Comparison of ENCODE assay signal across 11 mouse cellular contexts in the genomic region with DNA sequence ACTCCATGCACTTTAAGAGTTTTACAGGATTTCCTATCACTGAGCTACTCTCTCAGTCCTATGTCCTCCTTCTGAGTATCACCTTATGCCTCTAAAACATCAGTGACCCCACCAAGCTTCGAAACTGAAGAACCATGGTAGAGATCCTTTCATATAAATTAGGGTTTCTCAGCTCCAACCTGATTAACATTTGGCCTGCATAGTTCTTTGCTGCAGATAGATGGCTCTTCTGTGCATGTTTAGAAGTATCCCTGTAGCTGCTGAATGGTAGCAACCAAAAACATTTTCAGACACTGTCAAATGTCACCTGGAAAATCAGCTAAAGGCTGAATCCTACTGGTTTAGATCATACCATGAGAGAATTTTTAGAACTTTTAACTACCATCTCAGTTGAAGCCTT. TPM values are rescaled to one million over a fixed set of nuclear protein-coding genes. Genes with fewer than 3 reads are reported as not detected.
DNase-seq lines count a peak whose midpoint lies in the region; ATAC-seq and TF ChIP-seq lines count a peak whose summit lies in the region.
"Had no signal": no experiment of that assay in that cellular context is flagged by ENCODE, and none has a peak within 500 bp of the region (broad histone marks: within the 10 kb centered on the region; RNA-seq: fewer than 3 reads in every experiment).

No protein-coding gene starts in this region.

- peaks cover 4% of the 10 kb centered on the region for H3K79me2 ChIP-seq in heart, adult 2 months (replicated peaks; ENCODE audit: control insufficient read depth, insufficient read depth, low read length)

- H3K27me3 ChIP-seq in heart, adult 2 months (ENCODE audit: control insufficient read depth, insufficient read depth, low read length): no peaks in the 10 kb centered on the region
- H3K27me3 ChIP-seq in lung, embryonic 15.5 days: no peaks in the 10 kb centered on the region
- H3K27me3 ChIP-seq in intestine, postnatal 0 days (replicated peaks; ENCODE audit: control insufficient read depth, insufficient read depth, low read length): no peaks in the 10 kb centered on the region
- no peaks in the 10 kb centered on the region for H3K27me3 ChIP-seq in neural tube, embryonic 14.5 days (ENCODE audit: control insufficient read depth, insufficient read depth, low read length)
- H3K27me3 ChIP-seq: embryonic facial prominence, embryonic 12.5 days had no signal

- peak overlapping the region; percentile 78 for H3K4me3 ChIP-seq in heart, adult 2 months
- H3K4me3 ChIP-seq in lung, embryonic 15.5 days: no peak overlapping the region
- no peak overlapping the region for H3K4me3 ChIP-seq in lung, adult 2 months (replicated peaks; ENCODE audit: extremely low read depth, low read depth, low read length)
- H3K4me3 ChIP-seq in intestine, postnatal 0 days (ENCODE audit: low read depth, low read length): no peak overlapping the region
- no peak overlapping the region for H3K4me3 ChIP-seq in neural tube, embryonic 14.5 days (ENCODE audit: low read depth, low read length)

- H3K9me3 ChIP-seq in lung, embryonic 15.5 days: no peaks in the 10 kb centered on the region
- H3K9me3 ChIP-seq in intestine, postnatal 0 days (ENCODE audit: control insufficient read depth): no peaks in the 10 kb centered on the region
- no peaks in the 10 kb centered on the region for H3K9me3 ChIP-seq in neural tube, embryonic 14.5 days (ENCODE audit: control insufficient read depth, low read length)
- H3K9me3 ChIP-seq: embryonic facial prominence, embryonic 12.5 days had no signal

- no peak for TF ChIP-seq POLR2A in heart, adult 2 months (IDR thresholded peaks at IDR 0.05; ENCODE audit: insufficient read depth, low read depth, low read length)
- no peak for TF ChIP-seq POLR2A in lung, adult 2 months (IDR thresholded peaks at IDR 0.05; ENCODE audit: borderline replicate concordance, extremely low read depth, low read depth, low read length)

- intact Hi-C loops in heart, adult 2 months (cut with DNase I): loop anchor here (5.0 kb wide), 1 partner anchor 270 kb away; the partner anchor contains the start of gene Ddx20

- H3K27ac ChIP-seq in heart, adult 2 months: peak overlapping the region; percentile 95
- no peak overlapping the region for H3K27ac ChIP-seq in lung, embryonic 15.5 days
- H3K27ac ChIP-seq in intestine, postnatal 0 days (ENCODE audit: low read depth, low read length): no peak overlapping the region
- H3K27ac ChIP-seq in neural tube, embryonic 14.5 days (ENCODE audit: low read depth, low read length): no peak overlapping the region
- H3K27ac ChIP-seq: embryonic facial prominence, embryonic 12.5 days had no signal

- H3K36me3 ChIP-seq in heart, adult 2 months (ENCODE audit: control insufficient read depth, insufficient read depth, low read length): peaks cover 46% of the 10 kb centered on the region
- peaks cover 41% of the 10 kb centered on the region for H3K36me3 ChIP-seq in lung, embryonic 15.5 days
- H3K36me3 ChIP-seq in intestine, postnatal 0 days (ENCODE audit: control insufficient read depth, insufficient read depth): peaks cover 22% of the 10 kb centered on the region
- H3K36me3 ChIP-seq in neural tube, embryonic 14.5 days (ENCODE audit: control insufficient read depth, insufficient read depth, low read length): peaks cover 31% of the 10 kb centered on the region

- DNase-seq in heart, adult 2 months: no peak
- no peak for DNase-seq in heart, adult 8-10 months (ENCODE audit: low spot score)
- DNase-seq in lung, adult 2 months: no peak
- no peak for DNase-seq in thymus, postnatal 10 days (ENCODE audit: low spot score in 2 of 2)
- no peak for DNase-seq in urinary bladder, postnatal 10 days (ENCODE audit: low spot score)
- DNase-seq: kidney, adult 2 months had no signal

- TF ChIP-seq EP300 in heart, adult 2 months (IDR thresholded peaks at IDR 0.05; ENCODE audit: insufficient read depth, low read depth, low read length): no peak

- peaks cover 5% of the 10 kb centered on the region for H3K4me1 ChIP-seq in heart, adult 2 months (ENCODE audit: control insufficient read depth, insufficient read depth, low read length)
- H3K4me1 ChIP-seq in lung, embryonic 15.5 days: peaks cover 24% of the 10 kb centered on the region
- H3K4me1 ChIP-seq in lung, adult 2 months (ENCODE audit: control insufficient read depth, insufficient read depth, low read length): peaks cover 11% of the 10 kb centered on the region
- H3K4me1 ChIP-seq in intestine, postnatal 0 days (replicated peaks; ENCODE audit: control insufficient read depth, insufficient read depth, low read length): no peaks in the 10 kb centered on the region; the same call in 1 of the 2 replicates
- H3K4me1 ChIP-seq in neural tube, embryonic 14.5 days (ENCODE audit: control insufficient read depth, insufficient read depth, low read length): peaks cover 25% of the 10 kb centered on the region; the same call in 1 of the 2 replicates

- H3K9ac ChIP-seq in heart, adult 2 months (ENCODE audit: low read depth, low read length): no peak overlapping the region
- H3K9ac ChIP-seq in lung, embryonic 15.5 days: peak overlapping the region; percentile 99; the same call in 1 of the 2 replicates
- H3K9ac ChIP-seq in intestine, postnatal 0 days (ENCODE audit: low read depth, low read length): no peak overlapping the region
- no peak overlapping the region for H3K9ac ChIP-seq in neural tube, embryonic 14.5 days (replicated peaks; ENCODE audit: low read depth, low read length)

- H3K4me2 ChIP-seq in lung, embryonic 15.5 days: peak overlapping the region; percentile 71; the same call in 1 of the 2 replicates
- H3K4me2 ChIP-seq in intestine, postnatal 0 days (replicated peaks; ENCODE audit: low read depth): no peak overlapping the region; the same call in 1 of the 2 replicates
- H3K4me2 ChIP-seq in neural tube, embryonic 14.5 days (ENCODE audit: low read depth, low read length): peak overlapping the region; percentile 71

- WGBS in heart, adult 2 months: 76% methylated on average over 1 of the region's 1 CpGs
- 94% methylated on average over 1 of the region's 1 CpGs for WGBS in lung, embryonic 15.5 days
- WGBS in lung, adult 2 months: 97% methylated on average over 1 of the region's 1 CpGs
- 90% methylated on average over 1 of the region's 1 CpGs for WGBS in intestine, postnatal 0 days
- WGBS in neural tube, embryonic 14.5 days: 80% methylated on average over 1 of the region's 1 CpGs

- ATAC-seq in lung, embryonic 15.5 days (ENCODE audit: borderline replicate concordance, extremely low read depth, low FRiP score, low TSS enrichment): no peak
- ATAC-seq in intestine, postnatal 0 days: no peak
- no peak for ATAC-seq in neural tube, embryonic 14.5 days (ENCODE audit: low read depth)

- TF ChIP-seq CTCF in heart, adult 2 months (IDR thresholded peaks at IDR 0.05): peak; percentile 38
- TF ChIP-seq CTCF in lung, adult 2 months (IDR thresholded peaks at IDR 0.05; ENCODE audit: insufficient read depth, low read length): no peak
- peak; percentile 31; the same call in 1 of the 2 replicates for TF ChIP-seq CTCF in intestine, postnatal 0 days (IDR thresholded peaks at IDR 0.05; ENCODE audit: low read depth)

RNA-seq across cellular contexts. Expression of gene Wdr77, which starts 1.9 kb away (rescaled TPM):
- 10 to 100 TPM; 37.8 to 39.6 TPM for total RNA-seq in heart, adult 2 months (2021)
- 40.9 and 58.5 TPM in 2 replicates for polyA plus RNA-seq in heart, adult 2 months (2012; rRNA removed)
- 10 to 100 TPM; 40.6 to 49.7 (median 45.1) TPM for total RNA-seq in heart, adult 8-10 months (2022)
- 127 and 133 TPM in 2 replicates for polyA plus RNA-seq in lung, embryonic 15.5 days (2015; fragmentation: Nextera tagmentation; extraction: Ambion mirVana)
- 16.7 and 31.0 TPM in 2 replicates for polyA plus RNA-seq in lung, adult 2 months (2012; rRNA removed)
- polyA plus RNA-seq in intestine, postnatal 0 days (2015; fragmentation: Nextera tagmentation; extraction: Ambion mirVana): 33.1 and 33.4 TPM in 2 replicates
- polyA plus RNA-seq in neural tube, embryonic 14.5 days (2014; fragmentation: Nextera tagmentation; extraction: Ambion mirVana): 89.6 and 91.4 TPM in 2 replicates

RNA-seq across cellular contexts. Expression of gene Atp5f1, which starts 2.7 kb away (rescaled TPM):
- 1,000 to 10,000 TPM; 1,076 to 1,219 TPM for total RNA-seq in heart, adult 2 months (2021)
- 478 and 1,133 TPM in 2 replicates for polyA plus RNA-seq in heart, adult 2 months (2012; rRNA removed)
- total RNA-seq in heart, adult 8-10 months (2022): 1,000 to 10,000 TPM; 1,049 to 1,242 (median 1,155) TPM
- 463 and 467 TPM in 2 replicates for polyA plus RNA-seq in lung, embryonic 15.5 days (2015; fragmentation: Nextera tagmentation; extraction: Ambion mirVana)
- 68.9 and 81.7 TPM in 2 replicates for polyA plus RNA-seq in lung, adult 2 months (2012; rRNA removed)
- polyA plus RNA-seq in intestine, postnatal 0 days (2015; fragmentation: Nextera tagmentation; extraction: Ambion mirVana): 556 and 605 TPM in 2 replicates
- 594 and 601 TPM in 2 replicates for polyA plus RNA-seq in neural tube, embryonic 14.5 days (2014; fragmentation: Nextera tagmentation; extraction: Ambion mirVana)

RNA-seq across cellular contexts. Expression of gene Ovgp1, which starts 16.3 kb away (rescaled TPM):
- total RNA-seq in heart, adult 2 months (2021): under 1 TPM; 0.16 to 0.34 TPM
- polyA plus RNA-seq in heart, adult 2 months (2012; rRNA removed): 0.98 and 1.4 TPM in 2 replicates
- under 1 TPM; 0.22 to 0.69 (median 0.53) TPM for total RNA-seq in heart, adult 8-10 months (2022)
- 1.3 and 1.7 TPM in 2 replicates for polyA plus RNA-seq in lung, embryonic 15.5 days (2015; fragmentation: Nextera tagmentation; extraction: Ambion mirVana)
- polyA plus RNA-seq in lung, adult 2 months (2012; rRNA removed): 0.68 and 1.4 TPM in 2 replicates
- polyA plus RNA-seq in intestine, postnatal 0 days (2015; fragmentation: Nextera tagmentation; extraction: Ambion mirVana): 0.20 and 0.31 TPM in 2 replicates
- polyA plus RNA-seq in neural tube, embryonic 14.5 days (2014; fragmentation: Nextera tagmentation; extraction: Ambion mirVana): 5.9 and 7.0 TPM in 2 replicates

RNA-seq across cellular contexts. Expression of gene I830077J02Rik, which starts 24.8 kb away (rescaled TPM):
- 1 to 10 TPM in 1 of 2 experiments, under 1 TPM in 1; 0.97 to 2.3 TPM for total RNA-seq in heart, adult 2 months (2021)
- 0.72 and 0.76 TPM in 2 replicates for polyA plus RNA-seq in heart, adult 2 months (2012; rRNA removed)
- 1 to 10 TPM in 1 of 4 experiments, under 1 TPM in 3; 0.28 to 1.3 (median 0.42) TPM for total RNA-seq in heart, adult 8-10 months (2022)
- polyA plus RNA-seq in lung, embryonic 15.5 days (2015; fragmentation: Nextera tagmentation; extraction: Ambion mirVana): 0.82 and 0.93 TPM in 2 replicates
- 2.3 and 3.7 TPM in 2 replicates for polyA plus RNA-seq in lung, adult 2 months (2012; rRNA removed)
- 0.89 and 1.7 TPM in 2 replicates for polyA plus RNA-seq in intestine, postnatal 0 days (2015; fragmentation: Nextera tagmentation; extraction: Ambion mirVana)
- polyA plus RNA-seq in neural tube, embryonic 14.5 days (2014; fragmentation: Nextera tagmentation; extraction: Ambion mirVana): 0.37 and 0.46 TPM in 2 replicates
- polyA plus RNA-seq: testis, adult 2 months had no signal

RNA-seq across cellular contexts. Expression of gene Pifo, which starts 57.2 kb away (rescaled TPM):
- total RNA-seq in heart, adult 2 months (2021): not detected
- 0.20 TPM in 1 of 2 replicates, not detected in the other for polyA plus RNA-seq in heart, adult 2 months (2012; rRNA removed)
- not detected for total RNA-seq in heart, adult 8-10 months (2022)
- 5.1 and 5.5 TPM in 2 replicates for polyA plus RNA-seq in lung, embryonic 15.5 days (2015; fragmentation: Nextera tagmentation; extraction: Ambion mirVana)
- polyA plus RNA-seq in lung, adult 2 months (2012; rRNA removed): 5.5 and 8.0 TPM in 2 replicates
- polyA plus RNA-seq in intestine, postnatal 0 days (2015; fragmentation: Nextera tagmentation; extraction: Ambion mirVana): not detected in 2 replicates
- polyA plus RNA-seq in neural tube, embryonic 14.5 days (2014; fragmentation: Nextera tagmentation; extraction: Ambion mirVana): 3.1 and 3.6 TPM in 2 replicates
- polyA plus RNA-seq: embryonic facial prominence, embryonic 12.5 days; kidney, adult 2 months had no signal
